Mouse (Mus musculus): Measurements from ENCODE around the gene Loxl1. TPM values are rescaled to one million over a fixed set of nuclear protein-coding genes. Genes with fewer than 3 reads are reported as not detected.

The Loxl1 gene
- polyA plus RNA-seq, 1 experiment: 15.6 TPM

DNA sequence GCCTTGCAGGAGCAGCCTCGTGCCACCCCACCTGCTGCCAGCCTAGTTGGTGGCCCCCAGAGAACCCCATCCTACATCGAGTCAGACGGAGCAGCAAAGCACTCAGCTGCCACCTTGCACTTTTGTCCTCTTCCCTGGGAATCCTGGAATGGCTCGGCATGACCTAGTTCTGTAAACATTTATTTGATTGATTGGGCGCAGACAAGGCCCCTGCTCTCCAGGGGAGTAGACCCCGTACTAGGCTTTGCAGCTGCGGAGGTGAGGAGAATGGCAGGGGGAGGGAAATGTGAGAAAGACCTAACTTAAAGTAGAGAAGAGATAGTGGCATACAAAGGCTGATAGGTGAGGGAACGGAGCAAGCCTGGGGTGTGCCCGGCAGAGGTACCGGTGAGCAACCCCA is 33.5 kb upstream of the Loxl1 start:
- TF ChIP-seq CTCF (IDR thresholded peaks at IDR 0.05; ENCODE audit: extremely low read depth, insufficient read length, insufficient replicate concordance, low read depth, low read length) (no peak), POLR2A (IDR thresholded peaks at IDR 0.05; ENCODE audit: low read depth, low read length) (no peak)
- no peaks in the 10 kb centered on the region for H3K36me3 ChIP-seq (ENCODE audit: control insufficient read depth, insufficient read depth, low read length)
- no peaks in the 10 kb centered on the region for H3K4me1 ChIP-seq (ENCODE audit: control insufficient read depth, insufficient read depth, insufficient read length, low read length)
- H3K27ac ChIP-seq (ENCODE audit: insufficient read depth, low read depth, low read length): no peak overlapping the region
- H3K27me3 ChIP-seq (ENCODE audit: control insufficient read depth, insufficient read depth, low read length): 0 out of 2 replicates have a peak, but pooled peaks cover 2% of the 10 kb centered on the region
- no peak overlapping the region for H3K4me3 ChIP-seq (ENCODE audit: low read depth, low read length)
- 13% methylated on average over 10 of the region's 10 CpGs for WGBS

DNA sequence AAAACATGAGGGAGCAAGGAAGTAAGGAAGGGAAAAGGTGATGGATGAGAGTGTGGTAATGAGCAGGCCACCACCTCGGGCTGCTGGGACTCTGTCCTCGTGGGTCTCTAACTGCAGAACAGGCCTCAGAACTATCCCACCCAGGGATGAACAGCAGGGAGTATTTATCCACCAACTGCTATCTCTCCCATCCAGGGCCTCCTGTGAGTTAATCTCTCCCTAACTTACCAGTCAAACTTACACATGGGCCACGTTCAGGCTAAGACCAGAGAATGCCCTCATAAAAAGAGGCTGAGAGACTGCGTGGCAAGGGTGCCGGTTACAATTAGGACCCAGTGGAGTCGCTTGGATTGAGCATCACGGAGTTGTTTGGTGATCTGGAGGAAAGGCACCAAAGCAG is 33.0 kb upstream of the Loxl1 start:
- WGBS: 68% methylated on average over 7 of the region's 7 CpGs
- TF ChIP-seq CTCF (IDR thresholded peaks at IDR 0.05; ENCODE audit: extremely low read depth, insufficient read length, insufficient replicate concordance, low read depth, low read length): no peak
- TF ChIP-seq POLR2A (IDR thresholded peaks at IDR 0.05; ENCODE audit: low read depth, low read length): no peak

DNA sequence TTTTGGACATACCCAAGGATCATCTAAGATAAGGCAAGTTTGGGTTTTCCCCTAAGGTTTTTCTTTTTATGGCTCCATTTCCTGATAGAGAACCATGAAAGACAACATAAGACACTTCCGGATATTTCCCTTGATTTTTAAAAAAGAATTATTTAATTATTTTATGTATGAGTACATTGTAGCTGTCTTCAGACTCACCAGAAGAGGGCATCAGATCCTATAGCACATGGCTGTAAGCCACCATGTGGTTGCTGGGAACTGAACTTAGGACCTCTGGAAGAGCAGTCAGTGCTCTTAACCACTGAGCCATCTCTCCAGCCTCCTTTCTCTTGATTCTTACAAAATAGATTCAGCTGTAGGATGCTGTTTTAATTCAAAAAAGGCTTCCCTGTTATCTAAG is 28.8 kb upstream of the Loxl1 start:
- H3K4me1 ChIP-seq (ENCODE audit: control insufficient read depth, insufficient read depth, insufficient read length, low read length): no peaks in the 10 kb centered on the region
- H3K27me3 ChIP-seq (ENCODE audit: control insufficient read depth, insufficient read depth, low read length): 0 out of 2 replicates have a peak, but pooled peaks cover 2% of the 10 kb centered on the region
- H3K36me3 ChIP-seq (ENCODE audit: control insufficient read depth, insufficient read depth, low read length): no peaks in the 10 kb centered on the region
- whole genome bisulfite sequencing: 89% methylated on average over 1 of the region's 1 CpGs
- H3K27ac ChIP-seq (ENCODE audit: insufficient read depth, low read depth, low read length): no peak overlapping the region
- no peak for TF ChIP-seq POLR2A (IDR thresholded peaks at IDR 0.05; ENCODE audit: low read depth, low read length)
- no peak for TF ChIP-seq CTCF (IDR thresholded peaks at IDR 0.05; ENCODE audit: extremely low read depth, insufficient read length, insufficient replicate concordance, low read depth, low read length)
- no peak overlapping the region for H3K4me3 ChIP-seq (ENCODE audit: low read depth, low read length)

More for the DNA sequence above, 33.0 kb upstream of the Loxl1 start:
- Histone ChIP-seq H3K27me3 (ENCODE audit: control insufficient read depth, insufficient read depth, low read length) (0 out of 2 replicates have a peak, but pooled peaks cover 2% of the 10 kb centered on the region), H3K27ac (ENCODE audit: insufficient read depth, low read depth, low read length) (no peak overlapping the region), H3K4me1 (ENCODE audit: control insufficient read depth, insufficient read depth, insufficient read length, low read length) (no peaks in the 10 kb centered on the region), H3K36me3 (ENCODE audit: control insufficient read depth, insufficient read depth, low read length) (no peaks in the 10 kb centered on the region), H3K4me3 (ENCODE audit: low read depth, low read length) (no peak overlapping the region)

DNA sequence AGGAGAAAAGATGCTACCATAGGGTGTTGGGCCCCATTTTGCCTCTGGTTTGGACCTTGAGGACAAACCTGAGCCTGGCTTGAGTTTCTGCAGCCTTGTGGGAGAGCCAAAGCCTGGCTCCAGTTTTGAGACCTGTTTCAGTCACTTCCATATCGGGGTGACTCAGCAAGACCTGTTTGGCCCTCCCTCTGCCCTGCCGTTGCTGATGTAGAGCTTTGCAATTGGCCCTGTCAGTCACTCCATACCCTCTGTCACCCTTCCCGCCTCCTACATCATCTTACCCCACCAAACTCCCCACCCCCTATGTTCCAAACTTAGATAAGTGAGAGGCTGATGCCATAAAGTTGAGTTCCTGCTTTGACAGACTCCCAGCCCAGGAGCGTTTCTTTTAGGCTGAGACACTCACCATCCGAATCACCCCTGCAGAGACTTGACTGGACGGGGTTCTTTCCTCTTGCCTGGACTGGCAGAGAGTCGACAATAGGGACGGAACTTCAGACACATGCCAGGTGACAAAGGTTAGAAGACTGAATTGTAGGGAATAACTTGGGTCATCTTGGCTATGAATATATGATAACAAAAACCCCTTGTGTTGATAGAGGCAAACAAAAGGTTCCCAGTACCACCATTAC is 23.8 kb upstream of the Loxl1 start:
- H3K4me1 ChIP-seq (ENCODE audit: control insufficient read depth, insufficient read depth, insufficient read length, low read length): no peaks in the 10 kb centered on the region
- H3K27ac ChIP-seq (ENCODE audit: insufficient read depth, low read depth, low read length): no peak overlapping the region
- H3K36me3 ChIP-seq (ENCODE audit: control insufficient read depth, insufficient read depth, low read length): no peaks in the 10 kb centered on the region
- WGBS: 53% methylated on average over 8 of the region's 8 CpGs
- no peak overlapping the region for H3K4me3 ChIP-seq (ENCODE audit: low read depth, low read length)
- 0 out of 2 replicates have a peak, but pooled peaks cover 2% of the 10 kb centered on the region for H3K27me3 ChIP-seq (ENCODE audit: control insufficient read depth, insufficient read depth, low read length)
- TF ChIP-seq CTCF (IDR thresholded peaks at IDR 0.05; ENCODE audit: extremely low read depth, insufficient read length, insufficient replicate concordance, low read depth, low read length): no peak
- TF ChIP-seq POLR2A (IDR thresholded peaks at IDR 0.05; ENCODE audit: low read depth, low read length): no peak

DNA sequence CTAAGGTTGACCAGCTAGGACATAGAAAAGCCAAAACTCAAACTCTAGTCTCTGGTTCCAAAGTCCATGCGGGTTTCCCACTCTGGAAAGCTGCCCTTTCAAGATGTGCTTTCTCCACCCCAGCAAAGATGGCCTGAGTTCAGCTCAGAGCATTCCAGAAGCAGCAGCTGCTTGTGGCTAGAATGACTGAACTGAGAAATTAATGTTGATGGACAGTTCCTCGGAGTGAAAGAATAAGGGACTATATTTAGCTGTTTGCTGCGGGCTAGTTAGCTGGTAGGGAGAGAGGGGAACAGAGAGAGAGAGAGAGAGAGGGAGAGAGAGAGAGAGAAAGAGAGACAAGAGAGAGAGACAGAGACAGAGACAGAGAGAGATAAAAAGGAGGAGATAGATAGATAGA is 18.3 kb upstream of the Loxl1 start:
- Histone ChIP-seq H3K4me1 (ENCODE audit: control insufficient read depth, insufficient read depth, insufficient read length, low read length) (no peaks in the 10 kb centered on the region), H3K27ac (ENCODE audit: insufficient read depth, low read depth, low read length) (no peak overlapping the region), H3K36me3 (ENCODE audit: control insufficient read depth, insufficient read depth, low read length) (no peaks in the 10 kb centered on the region), H3K27me3 (ENCODE audit: control insufficient read depth, insufficient read depth, low read length) (0 out of 2 replicates have a peak, but pooled peaks cover 2% of the 10 kb centered on the region), H3K4me3 (ENCODE audit: low read depth, low read length) (no peak overlapping the region)
- TF ChIP-seq POLR2A (IDR thresholded peaks at IDR 0.05; ENCODE audit: low read depth, low read length) (no peak), CTCF (IDR thresholded peaks at IDR 0.05; ENCODE audit: extremely low read depth, insufficient read length, insufficient replicate concordance, low read depth, low read length) (no peak)
- WGBS: 61% methylated on average over 3 of the region's 3 CpGs

DNA sequence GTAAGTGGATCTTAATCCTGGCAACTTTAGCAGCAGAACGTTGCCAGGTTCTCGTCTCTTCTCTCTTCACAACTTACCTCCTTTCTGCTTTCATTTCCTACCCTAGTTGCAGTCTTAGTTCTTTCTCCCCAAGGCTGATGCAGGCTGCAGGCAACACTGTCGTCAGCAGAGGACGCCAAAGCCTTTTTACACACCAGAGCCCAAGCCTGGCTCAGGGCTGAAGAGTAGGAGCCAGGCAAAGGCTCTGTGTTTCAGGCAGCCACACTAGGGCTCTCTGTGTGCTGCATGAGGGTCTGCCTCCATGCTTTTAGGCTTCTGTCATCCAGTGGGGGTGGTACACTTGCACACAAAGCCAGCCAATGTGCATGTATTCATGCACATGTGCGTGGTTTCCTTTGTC is 17.3 kb upstream of the Loxl1 start:
- 22% methylated on average over 5 of the region's 5 CpGs for WGBS
- 0 out of 2 replicates have a peak, but pooled peaks cover 2% of the 10 kb centered on the region for H3K27me3 ChIP-seq (ENCODE audit: control insufficient read depth, insufficient read depth, low read length)
- no peaks in the 10 kb centered on the region for H3K4me1 ChIP-seq (ENCODE audit: control insufficient read depth, insufficient read depth, insufficient read length, low read length)
- no peak for TF ChIP-seq POLR2A (IDR thresholded peaks at IDR 0.05; ENCODE audit: low read depth, low read length)
- TF ChIP-seq CTCF (IDR thresholded peaks at IDR 0.05; ENCODE audit: extremely low read depth, insufficient read length, insufficient replicate concordance, low read depth, low read length): peak; percentile 43; the same call in 1 of the 2 replicates
- no peak overlapping the region for H3K4me3 ChIP-seq (ENCODE audit: low read depth, low read length)
- H3K36me3 ChIP-seq (ENCODE audit: control insufficient read depth, insufficient read depth, low read length): no peaks in the 10 kb centered on the region
- no peak overlapping the region for H3K27ac ChIP-seq (ENCODE audit: insufficient read depth, low read depth, low read length)

DNA sequence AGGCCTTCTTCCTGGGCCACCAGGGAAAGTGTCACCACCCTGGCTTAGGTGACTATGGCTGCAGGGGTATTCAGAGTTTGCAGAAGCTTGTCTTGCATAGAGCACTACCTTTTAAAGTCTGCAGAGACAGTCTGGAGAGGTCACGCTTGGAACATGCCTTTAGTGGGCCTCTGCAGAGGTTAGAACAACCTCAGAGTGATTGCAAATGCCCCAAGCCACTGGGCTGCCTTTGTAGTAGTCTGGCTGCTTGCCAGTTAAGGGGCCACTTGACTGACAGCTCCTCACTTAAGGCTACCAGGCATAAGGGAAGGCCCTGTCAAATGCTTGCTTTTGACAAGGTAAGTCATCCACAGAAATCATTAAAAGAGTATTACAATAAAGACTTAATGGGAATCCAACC is 14.4 kb upstream of the Loxl1 start:
- WGBS: 50% methylated on average over 1 of the region's 1 CpGs
- TF ChIP-seq POLR2A (IDR thresholded peaks at IDR 0.05; ENCODE audit: low read depth, low read length) (no peak), CTCF (IDR thresholded peaks at IDR 0.05; ENCODE audit: extremely low read depth, insufficient read length, insufficient replicate concordance, low read depth, low read length) (no peak)
- no peak overlapping the region for H3K4me3 ChIP-seq (ENCODE audit: low read depth, low read length)
- no peaks in the 10 kb centered on the region for H3K4me1 ChIP-seq (ENCODE audit: control insufficient read depth, insufficient read depth, insufficient read length, low read length)
- H3K27ac ChIP-seq (ENCODE audit: insufficient read depth, low read depth, low read length): no peak overlapping the region
- no peaks in the 10 kb centered on the region for H3K27me3 ChIP-seq (ENCODE audit: control insufficient read depth, insufficient read depth, low read length)
- H3K36me3 ChIP-seq (ENCODE audit: control insufficient read depth, insufficient read depth, low read length): no peaks in the 10 kb centered on the region

All from small intestine, adult 2 months (tissue).